Mouse (Mus musculus) thymus, postnatal 10 days (tissue): Measurements from ENCODE around the gene Izumo1.

Experiments
- DNase-seq, 2 experiments: peaks; one replicate each; pipeline ENCODE4 v3.0.0; 2021; ENCODE audit warnings: low spot score in 2 of 2

The Izumo1 gene

DNA sequence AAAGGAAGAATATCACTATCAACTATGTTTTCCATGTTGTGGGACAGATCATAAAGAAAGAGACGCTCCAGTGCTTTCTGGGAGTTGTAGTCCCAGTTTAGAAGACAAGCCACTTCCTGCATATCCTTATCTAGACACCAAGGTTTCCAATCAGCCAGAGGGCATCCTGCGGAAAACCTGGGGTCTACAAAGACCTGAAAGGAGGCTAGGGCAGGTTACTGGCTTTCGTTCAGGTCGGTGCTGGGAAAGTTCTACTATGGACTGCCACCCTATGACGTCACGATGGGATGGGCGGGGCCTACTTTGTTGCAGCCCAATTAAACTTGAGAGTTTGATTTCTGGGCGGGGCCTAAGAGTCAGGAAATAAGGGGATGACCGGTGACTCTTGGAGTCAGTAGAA lies at the start of gene Izumo1:
Izumo1 (plus strand) TSS at position 369 of the 400 bp plus-strand sequence.
- DNase-seq = no peak

DNA sequence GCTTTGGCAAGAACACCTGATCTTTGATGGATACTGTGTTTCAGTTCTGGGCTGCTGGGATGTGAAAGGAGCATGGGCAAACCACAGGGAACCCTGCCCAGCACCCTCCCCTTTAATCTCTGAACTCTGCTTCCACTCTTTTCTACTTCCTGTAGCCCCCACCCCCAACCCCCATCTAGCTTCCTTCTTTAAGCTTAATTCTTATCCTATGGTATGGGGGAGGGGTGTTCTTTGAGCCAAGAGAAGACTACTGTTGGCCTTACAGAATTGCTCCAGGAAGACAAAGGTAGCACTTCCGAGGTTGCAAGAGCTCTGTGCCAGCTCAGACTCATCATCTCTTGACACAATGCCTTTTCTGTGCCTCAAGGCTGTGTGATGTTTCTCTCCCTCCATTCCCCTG lies 49.6 kb upstream of the Izumo1 start:
- peak in 1 of 2 experiments; percentile 41 for DNase-seq

DNA sequence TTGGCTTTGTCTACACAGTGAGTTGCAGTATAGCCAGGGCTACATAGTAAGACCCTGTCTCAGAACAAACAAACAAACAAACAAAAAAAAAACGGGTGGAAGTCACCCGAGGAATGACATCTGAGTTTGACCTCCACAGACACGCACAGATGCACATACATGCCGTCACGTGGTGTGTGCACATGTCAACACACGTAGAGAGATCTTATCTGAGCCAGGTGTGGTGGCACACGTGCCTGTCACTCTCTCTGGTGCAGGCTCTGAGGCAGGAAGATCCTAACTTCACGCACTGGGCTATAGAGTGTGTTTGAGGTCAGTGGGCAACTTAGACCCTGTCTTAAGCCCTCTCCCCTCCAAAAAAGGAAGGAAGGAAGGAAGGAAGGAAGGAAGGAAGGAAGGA lies 47.7 kb upstream of the Izumo1 start:
- peak; percentile 64 to 71 for DNase-seq

DNA sequence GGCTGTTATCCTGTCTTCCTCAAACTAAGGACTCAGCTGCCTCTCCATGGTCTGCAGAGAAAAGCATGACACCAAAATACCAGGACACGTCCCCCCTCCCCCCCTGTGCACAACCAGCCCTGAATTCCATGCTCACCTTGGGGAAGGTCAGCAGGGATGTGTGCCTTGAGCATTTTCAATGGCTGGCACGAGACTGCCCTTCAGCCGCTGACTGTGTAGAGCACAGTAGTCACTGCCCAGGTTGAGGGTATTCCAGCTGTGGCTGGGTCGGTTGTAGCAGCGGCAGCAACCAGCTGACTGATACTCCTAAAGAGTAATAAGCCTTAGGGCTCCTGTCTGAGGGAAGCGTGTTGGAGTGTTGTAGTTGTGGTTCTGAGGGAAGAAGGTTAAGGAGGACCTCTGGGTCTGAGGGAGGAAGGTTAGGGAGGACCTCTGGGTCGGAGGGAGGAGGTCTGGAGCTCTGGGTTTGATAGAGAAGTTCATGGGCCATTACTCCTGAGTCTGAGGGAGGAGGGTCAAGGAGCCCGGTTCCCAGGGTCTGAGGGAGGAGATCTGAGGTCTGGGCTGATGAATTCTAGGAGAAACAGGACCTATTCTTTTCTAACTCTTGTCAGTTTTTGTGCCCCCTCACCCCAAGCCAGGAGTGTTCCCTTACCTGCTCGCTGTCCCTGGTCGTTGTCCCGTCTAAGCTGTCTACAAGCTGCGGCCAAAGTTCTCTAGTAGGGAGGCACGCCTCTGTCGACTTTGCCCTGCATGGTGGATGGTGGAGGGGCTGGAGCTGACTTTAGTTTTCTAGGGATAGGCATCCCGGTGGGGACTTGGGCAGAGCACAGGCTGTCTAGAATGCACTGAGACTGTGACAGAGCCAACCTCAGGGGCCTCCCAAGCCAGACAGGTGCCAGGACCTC lies 46.9 kb upstream of the Izumo1 start:
- no peak for DNase-seq

DNA sequence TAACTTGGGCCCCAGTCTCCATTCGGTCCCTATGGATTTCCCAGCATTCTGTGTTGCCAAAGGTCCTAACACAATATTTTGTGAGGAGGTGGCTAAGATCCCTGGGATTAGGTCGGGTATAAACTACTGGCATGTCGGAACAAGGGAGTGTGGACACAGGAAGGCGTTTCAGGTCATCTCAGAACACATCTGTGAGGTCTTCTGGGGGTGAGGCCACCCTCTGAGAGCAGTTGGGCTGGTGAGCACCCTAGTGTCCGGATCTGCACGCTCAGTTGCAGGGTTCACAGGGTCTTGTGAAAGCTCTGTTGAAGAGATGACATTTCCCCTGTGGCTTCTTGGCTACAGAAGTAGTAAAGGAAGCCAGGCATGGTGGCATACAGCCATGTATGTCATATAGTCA lies 35.7 kb upstream of the Izumo1 start:
- DNase-seq = no peak

DNA sequence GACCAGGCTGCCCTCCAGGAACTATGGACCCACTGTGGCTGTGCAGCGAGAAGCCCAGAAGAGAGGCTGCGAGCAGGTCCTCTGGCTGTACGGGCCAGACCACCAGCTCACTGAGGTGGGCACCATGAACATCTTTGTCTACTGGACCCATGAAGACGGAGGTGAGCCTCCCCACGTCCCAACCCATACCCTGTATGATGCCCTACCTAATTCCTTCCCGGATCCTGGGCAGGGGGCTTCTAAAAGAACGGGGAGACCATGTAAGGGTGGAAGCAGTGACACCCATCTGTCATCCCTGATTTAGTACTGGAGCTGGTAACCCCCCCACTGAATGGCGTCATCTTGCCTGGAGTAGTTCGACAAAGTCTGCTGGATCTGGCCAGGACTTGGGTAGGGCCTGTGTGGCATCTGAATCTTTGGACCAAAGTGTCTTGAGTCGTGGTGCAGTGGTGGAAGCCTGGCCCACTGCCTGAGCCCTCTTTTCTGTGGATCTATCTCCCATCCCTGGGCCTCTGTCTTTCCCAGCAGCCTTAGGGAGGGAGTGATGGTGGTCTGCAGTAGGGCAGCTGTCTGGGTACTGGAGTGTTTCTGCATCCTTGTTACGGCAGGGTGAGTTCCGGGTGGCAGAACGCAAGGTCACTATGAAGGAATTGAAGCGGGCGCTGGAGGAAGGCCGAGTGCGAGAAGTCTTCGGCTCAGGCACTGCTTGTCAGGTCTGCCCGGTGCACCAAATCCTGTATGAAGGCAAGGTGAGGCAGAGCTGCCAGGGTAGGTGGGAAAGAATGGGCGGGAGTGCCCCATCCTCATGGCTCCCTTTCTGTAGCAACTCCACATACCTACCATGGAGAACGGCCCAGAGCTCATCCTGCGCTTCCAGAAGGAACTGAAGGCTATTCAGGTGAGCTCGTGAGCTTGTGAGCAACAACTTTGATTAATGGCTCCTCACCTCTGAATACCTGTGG lies 33.7 kb upstream of the Izumo1 start:
- no peak for DNase-seq

DNA sequence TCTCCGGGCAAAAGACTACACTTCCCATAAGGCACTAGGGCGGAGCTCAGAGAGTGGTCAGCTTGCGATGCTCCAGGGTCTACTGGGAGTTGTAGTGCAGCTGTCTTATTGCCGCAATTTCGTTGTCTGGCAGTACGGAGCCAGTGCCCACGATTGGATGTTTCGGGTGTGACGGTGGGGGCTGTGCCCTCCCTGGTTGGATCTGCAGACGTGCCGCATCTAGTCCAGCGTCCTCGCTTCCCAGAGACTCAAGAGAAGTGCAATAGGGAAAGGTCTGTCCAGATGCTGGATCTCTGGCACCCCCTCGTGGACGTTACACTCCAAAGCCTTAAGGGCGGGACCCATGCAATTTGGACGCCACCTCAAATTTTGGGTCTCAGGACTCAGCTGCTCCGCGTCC lies 32.4 kb upstream of the Izumo1 start:
- peak; percentile 61 to 79 for DNase-seq

DNA sequence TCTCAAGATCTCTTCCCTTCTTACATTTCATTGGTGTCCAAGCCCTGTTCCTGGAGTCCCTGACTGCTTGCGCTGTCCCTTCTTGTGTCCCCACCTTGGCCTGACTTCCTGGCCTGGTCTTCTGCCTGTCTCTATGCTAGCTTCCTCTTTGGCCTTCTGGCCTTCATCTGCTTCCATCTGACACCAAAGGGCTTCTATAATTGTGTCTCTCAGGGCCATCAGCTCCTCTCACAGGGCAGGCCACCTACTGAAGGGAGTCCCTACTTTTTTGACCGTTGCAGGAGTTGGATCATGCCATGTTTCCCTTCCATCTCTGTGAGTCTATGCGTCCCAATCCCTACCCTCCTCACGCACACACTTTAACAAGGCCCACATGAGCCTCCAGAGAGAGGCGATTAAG lies 31.7 kb upstream of the Izumo1 start:
- no peak for DNase-seq

DNA sequence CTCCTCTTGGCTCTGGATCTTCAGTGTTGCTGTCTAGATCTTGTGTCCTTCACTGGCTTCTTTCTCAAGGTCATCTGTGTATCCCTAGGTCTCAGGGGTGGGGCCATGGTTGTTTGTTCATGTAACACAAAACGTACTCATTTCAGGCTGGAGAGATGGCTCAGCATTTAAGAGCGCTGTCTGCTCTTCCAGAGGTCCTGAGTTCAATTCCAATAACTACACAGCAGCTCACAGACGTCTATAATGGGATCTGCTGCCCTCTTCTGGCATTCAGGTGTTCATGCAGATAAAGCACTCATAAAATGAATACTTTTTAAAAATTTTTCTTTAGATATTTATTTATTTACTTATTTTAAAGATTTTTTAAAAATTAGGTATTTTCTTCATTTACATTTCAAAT lies 30.7 kb upstream of the Izumo1 start:
- peak in 1 of 2 experiments; percentile 3 for DNase-seq

DNA sequence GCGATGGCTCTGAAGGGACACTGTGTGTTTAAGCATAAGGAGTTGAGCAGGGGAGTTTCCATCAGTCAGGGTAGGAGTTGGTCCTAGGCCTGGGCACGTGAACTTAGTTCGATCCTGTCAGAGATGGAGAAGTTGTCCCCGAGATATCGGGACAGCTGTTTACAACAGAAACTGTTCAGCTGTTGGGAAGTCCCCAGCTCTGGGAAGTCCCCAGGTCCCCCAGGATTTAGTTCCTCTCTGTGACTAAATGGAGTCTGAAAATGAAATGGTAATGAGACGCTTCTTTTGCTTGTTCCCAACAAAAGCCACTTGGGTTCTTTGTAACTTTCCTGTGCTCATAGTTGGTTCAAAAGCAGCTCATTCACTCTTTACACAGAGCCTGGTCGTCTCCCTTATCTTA lies 29.7 kb upstream of the Izumo1 start:
- peak in 1 of 2 experiments; percentile 4 for DNase-seq

DNA sequence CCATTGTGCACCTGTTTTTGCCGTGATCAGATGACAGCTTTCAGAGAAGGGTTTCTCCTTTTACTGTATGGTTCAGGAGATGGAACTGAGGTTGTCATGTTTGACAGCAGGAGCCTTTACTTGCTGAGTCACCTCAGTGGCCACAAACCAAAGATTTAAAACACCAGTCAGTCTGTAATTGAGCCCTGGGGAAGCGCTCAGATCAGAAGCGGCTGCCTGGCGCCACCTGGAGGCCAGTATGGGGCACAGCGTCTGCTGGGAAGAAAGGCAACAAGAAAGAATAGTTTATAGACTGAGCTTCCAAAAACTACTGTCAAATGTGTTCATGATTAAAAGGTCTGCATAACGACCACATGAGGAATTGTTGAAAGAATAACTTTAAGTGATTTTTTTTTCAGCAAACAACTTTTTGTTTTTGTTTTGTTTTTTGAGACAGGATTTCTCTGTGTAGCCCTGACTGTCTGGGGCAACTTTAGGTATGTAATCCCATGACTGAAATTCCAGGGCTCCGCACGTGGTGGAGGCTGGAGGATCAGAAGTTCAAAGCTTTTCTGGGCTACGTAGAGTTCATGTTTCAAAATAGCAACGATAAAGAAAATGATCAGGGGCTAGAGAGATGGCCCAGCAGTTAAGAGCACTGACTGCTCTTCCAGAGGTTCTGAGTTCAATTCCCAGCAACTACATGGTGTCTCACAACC lies 28.3 kb upstream of the Izumo1 start:
- peak; percentile 38 to 74 for DNase-seq

DNA sequence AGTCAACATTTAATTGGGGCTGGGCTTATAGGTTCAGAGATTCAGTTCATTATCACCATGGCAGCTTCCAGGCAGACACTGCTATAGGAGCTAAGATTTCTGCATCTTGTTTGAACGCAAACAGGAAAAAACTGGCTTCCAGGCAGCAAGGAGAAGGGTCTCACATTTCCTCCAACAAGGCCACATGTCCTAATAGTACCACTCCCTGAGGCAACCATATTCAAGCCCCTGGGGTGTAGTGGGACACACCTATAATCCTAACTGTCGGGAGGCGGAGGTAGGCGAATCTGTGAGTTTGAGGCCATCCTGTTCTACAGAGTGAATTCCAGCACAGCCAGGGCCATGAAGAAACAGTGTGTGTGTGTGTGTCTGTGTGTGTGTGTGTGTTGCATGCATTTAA lies 26.4 kb upstream of the Izumo1 start:
- DNase-seq = peak in 1 of 2 experiments; percentile 2

DNA sequence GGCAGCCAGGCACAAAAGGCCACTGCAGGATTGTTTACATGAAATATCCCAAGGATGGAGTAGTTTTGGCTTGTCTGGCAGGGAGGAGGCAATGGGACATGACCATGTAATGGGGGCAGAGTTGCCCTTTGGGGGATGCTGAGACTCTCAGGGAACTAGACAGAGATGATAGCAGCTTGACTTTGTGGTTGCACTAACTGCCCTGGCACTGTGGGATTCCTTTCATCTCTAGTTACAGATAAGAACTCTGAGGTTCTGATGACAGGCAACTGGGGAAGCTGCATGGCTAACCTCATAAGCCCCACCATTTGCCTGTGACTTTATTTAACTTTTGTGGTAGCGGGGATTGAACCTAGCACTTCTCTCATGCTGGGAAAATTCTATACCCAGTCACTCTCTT lies 25.5 kb upstream of the Izumo1 start:
- no peak for DNase-seq

DNA sequence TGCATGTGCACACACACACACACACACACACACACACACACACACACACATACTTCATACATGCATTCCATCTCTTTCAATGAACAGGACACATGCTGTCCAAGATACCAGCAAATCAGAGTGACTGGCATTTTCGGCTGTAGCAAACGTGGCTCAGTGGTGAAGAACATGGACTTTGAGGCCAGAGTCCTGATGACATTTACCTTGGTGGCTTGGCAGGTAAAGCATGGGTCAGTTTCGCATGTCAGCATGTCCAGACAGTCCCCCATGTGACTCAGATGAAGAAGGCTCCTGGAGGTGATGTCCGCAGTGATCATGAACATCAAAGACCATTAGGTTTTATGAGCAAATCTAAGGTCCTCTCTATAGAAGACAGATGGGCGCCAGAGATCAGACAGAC lies 24.6 kb upstream of the Izumo1 start:
- no peak for DNase-seq

DNA sequence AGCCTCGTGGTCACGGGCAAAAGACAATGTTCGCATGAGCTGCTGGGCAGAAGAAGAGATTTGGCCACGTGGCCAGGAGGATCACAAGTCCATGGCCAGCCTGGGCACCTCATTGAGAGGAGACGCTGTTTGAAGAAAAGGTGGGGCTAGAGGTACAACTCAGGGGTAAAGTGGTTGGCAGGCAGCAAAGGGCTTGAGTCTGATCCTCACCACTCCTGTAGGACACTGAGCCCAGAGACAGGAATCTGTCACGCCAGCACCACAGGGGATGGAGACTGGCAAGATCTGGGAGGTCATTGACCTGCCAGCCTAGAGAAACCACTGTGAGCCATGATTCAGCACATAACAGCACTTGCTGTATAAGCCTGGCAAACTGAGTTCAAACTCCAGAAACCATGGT lies 24.1 kb upstream of the Izumo1 start:
- DNase-seq = no peak

DNA sequence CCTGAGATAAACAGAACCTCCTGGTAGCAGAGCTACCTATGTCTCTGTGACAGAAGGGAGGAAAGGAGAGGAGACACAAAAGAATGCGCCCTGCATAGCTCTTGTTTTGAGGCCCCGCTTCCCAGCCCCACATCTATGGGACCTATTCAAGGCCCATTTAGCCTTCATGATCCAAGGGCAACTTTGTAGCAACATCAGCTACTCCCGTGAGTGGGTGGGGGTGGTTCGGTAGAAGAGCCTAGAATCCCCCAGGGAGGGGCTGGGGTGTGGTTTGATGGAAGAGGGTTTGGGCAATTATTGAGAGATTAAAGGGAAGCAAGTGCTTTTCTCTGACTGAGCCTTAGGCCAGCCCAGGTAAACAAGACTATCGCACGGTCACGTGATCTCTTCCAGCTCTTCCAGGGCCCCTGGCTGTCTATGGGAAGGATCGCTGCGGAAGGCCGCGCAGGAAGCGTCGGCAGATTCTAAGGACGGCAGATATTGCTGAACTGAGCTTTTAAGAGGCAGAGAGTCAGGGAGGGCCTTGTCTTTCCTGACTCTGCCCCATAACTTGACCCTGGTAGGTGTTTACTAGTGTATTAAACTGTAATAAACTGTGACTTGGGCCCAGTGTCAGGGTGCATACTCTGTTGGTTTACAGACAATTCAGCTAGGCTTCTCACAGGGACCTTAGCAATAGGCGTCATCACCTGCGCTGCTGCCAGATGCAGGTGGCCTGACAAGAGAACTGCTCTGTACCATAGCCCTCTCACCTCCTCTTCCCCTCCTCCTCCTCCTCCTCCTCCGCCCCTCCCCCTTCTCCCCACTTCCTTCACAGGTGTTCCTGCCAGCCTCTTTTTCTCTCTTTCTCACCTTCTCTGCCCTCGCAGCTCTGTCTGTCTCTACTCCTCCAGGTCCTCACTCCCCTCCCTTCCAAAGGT lies 22.4 kb upstream of the Izumo1 start:
- peak; percentile 74 to 79 for DNase-seq

DNA sequence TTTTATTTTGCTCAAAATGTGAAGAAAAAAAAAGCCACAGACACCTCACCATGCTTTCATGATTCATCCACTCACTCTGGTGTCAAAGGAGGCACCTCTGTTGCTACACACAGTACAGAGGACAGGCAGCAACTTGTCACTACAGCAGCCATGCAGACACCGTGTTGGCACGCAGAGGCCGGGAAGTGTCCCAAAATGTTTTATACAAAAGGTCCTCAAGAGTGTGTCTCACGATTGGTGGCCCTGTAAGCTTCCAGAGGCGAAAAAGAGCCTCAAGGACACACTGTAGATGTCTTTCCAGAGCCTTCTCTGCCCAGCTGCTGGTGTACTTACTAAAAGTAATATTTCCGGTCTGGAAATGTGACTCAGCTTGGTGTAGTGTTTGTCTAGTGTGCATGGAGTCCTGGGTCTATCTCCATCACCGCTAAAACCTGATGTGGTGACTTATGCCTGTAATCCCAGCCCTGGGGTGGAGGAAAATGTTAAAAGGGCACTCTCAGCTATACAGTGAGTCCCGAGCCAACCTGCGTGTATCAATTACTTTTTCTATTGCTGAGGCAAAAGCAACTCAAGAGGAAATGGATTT lies 15.8 kb upstream of the Izumo1 start:
- DNase-seq = no peak

DNA sequence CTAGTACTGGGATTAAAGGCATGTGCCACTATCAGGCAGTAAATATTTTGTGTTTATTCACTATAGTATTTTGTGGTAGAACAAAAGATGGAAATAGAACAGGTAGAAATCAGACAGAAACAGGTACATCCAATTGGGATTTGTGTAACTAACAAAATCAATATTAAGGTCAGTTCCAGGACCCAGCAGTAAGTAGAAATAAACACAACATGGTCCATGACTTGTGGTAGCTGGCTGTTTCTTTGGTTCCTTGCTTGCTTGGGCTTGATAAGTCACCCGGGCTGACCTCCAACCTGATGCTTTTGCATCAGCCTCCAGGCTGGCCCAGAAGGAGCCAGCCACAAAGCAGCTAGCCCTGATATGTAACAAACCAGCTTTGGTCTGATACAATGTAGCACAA lies 12.1 kb upstream of the Izumo1 start:
- no peak for DNase-seq

DNA sequence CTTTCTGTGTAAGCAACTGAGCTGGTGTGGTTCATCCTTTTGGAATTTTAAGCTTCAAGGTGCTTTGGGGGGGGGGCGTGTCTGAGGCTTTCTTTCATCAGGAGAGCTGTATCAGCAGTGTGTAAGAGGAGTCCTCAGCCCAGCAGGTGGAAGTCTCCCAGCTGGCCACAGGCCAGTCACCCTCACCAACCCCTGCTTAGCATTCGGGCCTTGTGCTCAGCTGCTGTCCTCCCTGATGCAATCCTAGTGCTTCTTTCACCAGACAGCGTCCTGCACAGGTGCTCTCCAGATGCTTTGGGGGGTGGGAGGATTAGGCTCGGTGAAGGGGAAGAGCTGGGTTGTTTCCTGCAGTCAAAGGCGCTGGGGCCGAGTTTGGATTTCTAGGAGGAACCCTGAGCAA lies 5.3 kb upstream of the Izumo1 start:
- no peak for DNase-seq

DNA sequence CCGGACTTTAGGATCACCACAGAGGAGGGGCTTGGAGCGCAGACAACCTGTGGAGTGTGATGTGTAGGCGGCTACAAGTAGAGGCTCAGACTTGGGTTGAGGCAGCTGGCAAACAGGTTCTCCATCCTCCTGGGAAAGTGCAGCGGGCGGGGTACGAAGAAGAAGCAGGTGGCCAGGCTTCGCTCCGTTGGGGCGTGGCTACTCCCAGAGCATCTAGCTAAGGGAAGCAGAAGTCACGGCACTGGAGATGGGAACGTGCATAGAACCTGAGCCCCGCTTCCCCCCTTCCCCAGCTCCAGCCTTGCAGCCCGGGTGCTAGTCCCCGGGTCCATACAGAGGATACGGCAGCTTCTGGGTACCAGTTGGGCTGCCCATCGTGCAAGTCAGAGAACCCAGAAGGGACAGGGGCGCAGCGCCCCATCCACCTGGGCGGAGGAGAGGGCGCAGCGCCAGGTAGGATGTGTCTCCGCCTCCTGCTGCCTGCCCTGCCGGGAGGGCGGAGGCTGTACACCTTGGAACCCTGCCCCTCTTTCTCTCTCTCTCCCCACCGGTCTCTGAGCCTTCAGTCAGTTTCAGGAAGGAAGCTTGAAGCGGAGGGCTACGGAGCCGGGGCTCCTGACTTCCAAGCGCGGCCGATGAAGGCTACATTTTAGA lies 4.4 kb upstream of the Izumo1 start, which contains the start of gene Fut1:
Fut1 (plus strand) TSS at position 248 of the 654 bp plus-strand sequence.
- no peak for DNase-seq
